Mouse (Mus musculus): Measurements from ENCODE around the gene Atf6b. TPM values are rescaled to one million over a fixed set of nuclear protein-coding genes. Genes with fewer than 3 reads are reported as not detected.

Atf6b gene
- total and polyA plus RNA-seq, 2 experiments from 2014 or later = 57.4 to 83.0 TPM

- DNase-seq (ENCODE audit: low spot score) (no peak), ATAC-seq (ENCODE audit: low FRiP score) (no peak)
- H3K36me3 ChIP-seq (ENCODE audit: insufficient read depth, low read length) = no peaks in the 10 kb centered on the region
- no peak for TF ChIP-seq CTCF (IDR thresholded peaks at IDR 0.05)
- peak overlapping the region; percentile 74 for H3K4me3 ChIP-seq (ENCODE audit: low read depth, low read length)
- no peaks in the 10 kb centered on the region for H3K9me3 ChIP-seq (ENCODE audit: low read length)
- no peak overlapping the region for H3K27ac ChIP-seq (ENCODE audit: low read depth, low read length)
- no peaks in the 10 kb centered on the region for H3K27me3 ChIP-seq (ENCODE audit: insufficient read depth, low read length)
- H3K4me2 ChIP-seq (ENCODE audit: low read depth, low read length, poor library complexity, severe bottlenecking) = peak overlapping the region; percentile 89
- H3K9ac ChIP-seq (replicated peaks; ENCODE audit: low read length, poor library complexity, severe bottlenecking) = peak overlapping the region; percentile 54
- H3K4me1 ChIP-seq (ENCODE audit: insufficient read depth, low read length) = peaks cover 15% of the 10 kb centered on the region
- WGBS = 11% methylated on average over 12 of the region's 12 CpGs
Observed at GRCm38 (mm10) chr17:34631647-34632046, 15.3 kb upstream of the Atf6b start.

- no peak overlapping the region for H3K27ac ChIP-seq (ENCODE audit: low read depth, low read length)
- H3K27me3 ChIP-seq (ENCODE audit: insufficient read depth, low read length) = no peaks in the 10 kb centered on the region
- no peaks in the 10 kb centered on the region for H3K36me3 ChIP-seq (ENCODE audit: insufficient read depth, low read length)
- H3K9me3 ChIP-seq (ENCODE audit: low read length) = no peaks in the 10 kb centered on the region
- TF ChIP-seq CTCF (IDR thresholded peaks at IDR 0.05) = no peak
- peaks cover 15% of the 10 kb centered on the region for H3K4me1 ChIP-seq (ENCODE audit: insufficient read depth, low read length)
- 5% methylated on average over 26 of the region's 26 CpGs for WGBS
- peak; percentile 59 for DNase-seq (ENCODE audit: low spot score)
- peak overlapping the region; percentile 89 for H3K4me2 ChIP-seq (ENCODE audit: low read depth, low read length, poor library complexity, severe bottlenecking)
- H3K4me3 ChIP-seq (ENCODE audit: low read depth, low read length) = peak overlapping the region; percentile 74
- no peak for ATAC-seq (ENCODE audit: low FRiP score)
- H3K9ac ChIP-seq (replicated peaks; ENCODE audit: low read length, poor library complexity, severe bottlenecking) = peak overlapping the region; percentile 54; the same call in 1 of the 2 replicates
Observed at GRCm38 (mm10) chr17:34632261-34632691, 14.7 kb upstream of the Atf6b start.

DNA sequence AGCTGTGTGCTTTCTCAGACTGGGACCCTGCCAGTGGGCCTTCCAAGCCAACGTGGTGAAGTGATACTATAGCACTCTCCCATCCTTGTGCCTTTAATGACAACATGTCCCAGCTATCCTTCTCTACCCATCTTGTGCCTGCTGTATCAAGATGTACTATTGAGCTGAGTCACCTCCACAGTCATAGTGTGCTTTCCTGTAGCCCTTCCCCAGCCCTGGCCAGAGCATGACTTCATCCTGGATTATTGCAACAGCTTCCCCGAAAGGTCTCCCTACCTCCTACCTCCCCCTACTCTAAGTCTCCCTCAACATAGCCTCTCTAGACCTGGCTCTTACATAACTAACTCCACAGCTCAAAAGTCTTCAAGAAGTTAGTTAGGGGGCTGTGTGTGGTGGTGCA, 11.3 kb upstream of the Atf6b start:
- Histone ChIP-seq H3K9me3 (ENCODE audit: low read length) (no peaks in the 10 kb centered on the region), H3K4me1 (ENCODE audit: insufficient read depth, low read length) (peaks cover 4% of the 10 kb centered on the region; the same call in 1 of the 2 replicates), H3K4me3 (ENCODE audit: low read depth, low read length) (no peak overlapping the region), H3K27me3 (ENCODE audit: insufficient read depth, low read length) (no peaks in the 10 kb centered on the region), H3K27ac (ENCODE audit: low read depth, low read length) (no peak overlapping the region), H3K36me3 (ENCODE audit: insufficient read depth, low read length) (no peaks in the 10 kb centered on the region), H3K4me2 (ENCODE audit: low read depth, low read length, poor library complexity, severe bottlenecking) (no peak overlapping the region), H3K9ac (replicated peaks; ENCODE audit: low read length, poor library complexity, severe bottlenecking) (no peak overlapping the region)
- DNase-seq (ENCODE audit: low spot score) = no peak
- 76% methylated on average over 2 of the region's 2 CpGs for WGBS
- ATAC-seq (ENCODE audit: low FRiP score) = no peak
- TF ChIP-seq CTCF (IDR thresholded peaks at IDR 0.05) = no peak

DNA sequence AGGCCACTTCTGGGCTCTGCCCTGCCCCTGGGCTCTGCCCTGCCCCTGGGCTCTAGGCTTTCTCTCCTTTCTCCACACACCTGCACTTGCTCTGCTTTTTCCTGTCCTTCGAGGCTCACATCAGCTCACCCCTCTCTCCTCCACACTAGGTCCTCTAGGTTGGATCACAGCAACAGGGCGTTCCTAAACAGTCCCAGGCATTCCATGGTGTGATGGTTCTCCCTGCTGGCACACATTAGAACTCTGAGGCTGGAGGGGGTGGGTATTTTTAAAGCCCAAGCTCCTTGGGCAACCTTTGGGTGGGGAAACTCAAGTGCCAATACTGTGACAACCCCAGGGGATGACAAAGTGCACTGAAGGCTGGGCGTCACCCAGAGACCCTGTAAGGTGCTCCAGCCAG, 9.5 kb upstream of the Atf6b start:
- H3K9ac ChIP-seq (replicated peaks; ENCODE audit: low read length, poor library complexity, severe bottlenecking) = no peak overlapping the region
- H3K4me1 ChIP-seq (ENCODE audit: insufficient read depth, low read length) = no peaks in the 10 kb centered on the region
- 57% methylated on average over 3 of the region's 3 CpGs for WGBS
- no peak for TF ChIP-seq CTCF (IDR thresholded peaks at IDR 0.05)
- no peaks in the 10 kb centered on the region for H3K9me3 ChIP-seq (ENCODE audit: low read length)
- no peaks in the 10 kb centered on the region for H3K27me3 ChIP-seq (ENCODE audit: insufficient read depth, low read length)
- no peak overlapping the region for H3K4me3 ChIP-seq (ENCODE audit: low read depth, low read length)
- H3K36me3 ChIP-seq (ENCODE audit: insufficient read depth, low read length) = no peaks in the 10 kb centered on the region
- DNase-seq (ENCODE audit: low spot score) = no peak
- no peak overlapping the region for H3K27ac ChIP-seq (ENCODE audit: low read depth, low read length)
- ATAC-seq (ENCODE audit: low FRiP score) = no peak
- no peak overlapping the region for H3K4me2 ChIP-seq (ENCODE audit: low read depth, low read length, poor library complexity, severe bottlenecking)

GRCm38 (mm10) chr17:34639461-34640255, 7.3 kb upstream of the Atf6b start:
- ATAC-seq (ENCODE audit: low FRiP score) = no peak
- no peak overlapping the region for H3K9ac ChIP-seq (replicated peaks; ENCODE audit: low read length, poor library complexity, severe bottlenecking)
- no peaks in the 10 kb centered on the region for H3K9me3 ChIP-seq (ENCODE audit: low read length)
- no peak overlapping the region for H3K4me2 ChIP-seq (ENCODE audit: low read depth, low read length, poor library complexity, severe bottlenecking)
- H3K27ac ChIP-seq (ENCODE audit: low read depth, low read length) = no peak overlapping the region
- H3K27me3 ChIP-seq (ENCODE audit: insufficient read depth, low read length) = no peaks in the 10 kb centered on the region
- TF ChIP-seq CTCF (IDR thresholded peaks at IDR 0.05) = no peak
- DNase-seq (ENCODE audit: low spot score) = no peak
- H3K36me3 ChIP-seq (ENCODE audit: insufficient read depth, low read length) = no peaks in the 10 kb centered on the region
- H3K4me1 ChIP-seq (ENCODE audit: insufficient read depth, low read length) = no peaks in the 10 kb centered on the region
- WGBS = 84% methylated on average over 7 of the region's 7 CpGs
- H3K4me3 ChIP-seq (ENCODE audit: low read depth, low read length) = no peak overlapping the region

DNA sequence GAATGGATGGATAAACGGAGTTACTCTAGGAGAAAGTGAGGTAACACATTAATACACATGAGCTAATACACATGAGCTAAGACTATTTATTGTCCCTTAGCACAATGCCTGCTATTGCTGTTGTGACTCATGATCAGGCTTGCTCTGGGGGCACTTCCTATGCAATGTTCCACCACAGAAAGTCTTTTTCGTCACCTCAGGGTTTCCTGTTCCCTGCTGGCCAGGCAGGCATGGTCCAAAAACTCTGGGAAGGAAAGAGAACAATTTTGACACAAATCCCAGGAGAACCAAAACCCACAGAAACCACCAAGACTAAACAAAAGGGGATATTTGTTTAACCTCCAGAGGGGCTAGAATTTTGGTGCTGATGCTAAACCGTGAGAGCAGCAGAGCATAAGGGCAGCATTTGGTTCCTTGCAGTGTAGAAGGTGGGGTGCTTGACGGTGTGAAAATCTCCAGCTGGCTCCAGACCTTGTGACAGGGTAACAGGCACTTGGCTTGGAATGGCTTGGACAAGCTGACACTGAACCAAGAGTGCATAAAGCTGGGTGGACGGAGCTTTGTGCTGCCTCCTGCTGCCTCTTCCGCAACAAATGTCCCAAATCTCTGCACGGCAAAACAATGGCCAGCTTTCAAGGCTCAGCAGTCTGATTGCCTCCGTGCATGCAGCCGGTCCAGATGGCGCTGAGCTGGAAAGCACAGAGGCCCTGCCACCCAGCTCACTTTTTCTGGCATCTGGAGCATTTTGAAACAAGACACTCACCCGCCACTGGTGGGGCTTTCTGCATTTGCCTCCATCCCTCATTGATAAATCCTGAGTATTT, 6.0 kb upstream of the Atf6b start:
- Histone ChIP-seq H3K36me3 (ENCODE audit: insufficient read depth, low read length) (no peaks in the 10 kb centered on the region), H3K27me3 (ENCODE audit: insufficient read depth, low read length) (no peaks in the 10 kb centered on the region), H3K27ac (ENCODE audit: low read depth, low read length) (peak overlapping the region; percentile 32; the same call in 1 of the 2 replicates), H3K4me2 (ENCODE audit: low read depth, low read length, poor library complexity, severe bottlenecking) (no peak overlapping the region), H3K9ac (replicated peaks; ENCODE audit: low read length, poor library complexity, severe bottlenecking) (no peak overlapping the region), H3K9me3 (ENCODE audit: low read length) (no peaks in the 10 kb centered on the region), H3K4me1 (ENCODE audit: insufficient read depth, low read length) (no peaks in the 10 kb centered on the region), H3K4me3 (ENCODE audit: low read depth, low read length) (no peak overlapping the region)
- DNase-seq (ENCODE audit: low spot score) = peak; percentile 73
- ATAC-seq (ENCODE audit: low FRiP score) = no peak
- peak; percentile 26; the same call in 1 of the 2 replicates for TF ChIP-seq CTCF (IDR thresholded peaks at IDR 0.05)
- WGBS = 12% methylated on average over 11 of the region's 11 CpGs
